Mouse (Mus musculus): ENCODE measurements around the gene Cp.

- no peak for TF ChIP-seq CTCF (IDR thresholded peaks at IDR 0.05)
- no peak for TF ChIP-seq EP300 (IDR thresholded peaks at IDR 0.05)
Observed at GRCm38 (mm10) chr3:20007275-20007674, 50.4 kb downstream of the Cp start.
